Mouse (Mus musculus) liver, embryonic 11.5 days (tissue): ENCODE data around the gene Ces1c. TPM values are rescaled to one million over a fixed set of nuclear protein-coding genes. Genes with fewer than 3 reads are reported as not detected.

Experiments
- ATAC-seq: fragments of 200-750 bp; cut with Nextera tagmentation; replicated peaks from 2 replicates; pipeline ENCODE4 v1.8.0; 2017; ENCODE audit warnings: moderate number of reproducible peaks, mild to moderate bottlenecking, moderate TSS enrichment, moderate library complexity; ENCODE audit not compliant: low FRiP score
- DNase-seq: peaks from one replicate; pipeline ENCODE4 v3.0.0-alpha.2; 2017; ENCODE audit warnings: low spot score
- H3K27ac ChIP-seq: fragments of 300-500 bp; sonication (generic); 2 replicates; pipeline ENCODE4 v1.5.1; 2014; ENCODE audit warnings: mild to moderate bottlenecking, low read depth, low read length, control low read depth
- H3K27me3 ChIP-seq: fragments of 300-500 bp; sonication (generic); replicated peaks from 2 replicates; pipeline ENCODE4 v1.6.1; 2014; ENCODE audit warnings: low read length, mixed read lengths; ENCODE audit not compliant: control insufficient read depth, insufficient read depth
- H3K36me3 ChIP-seq: fragments of 300-500 bp; sonication (generic); 2 replicates; pipeline ENCODE4 v1.6.1; 2014; ENCODE audit warnings: mild to moderate bottlenecking, low read length, moderate library complexity, mixed read lengths; ENCODE audit not compliant: control insufficient read depth, insufficient read depth
- H3K4me1 ChIP-seq: fragments of 300-500 bp; sonication (generic); replicated peaks from 2 replicates; pipeline ENCODE4 v1.6.1; 2014; ENCODE audit warnings: low read length, mixed read lengths; ENCODE audit not compliant: control insufficient read depth, insufficient read depth
- H3K4me2 ChIP-seq: fragments of 300-500 bp; sonication (generic); 2 replicates; pipeline ENCODE4 v1.6.1; 2014; ENCODE audit warnings: mild to moderate bottlenecking, control low read depth, moderate library complexity
- H3K4me3 ChIP-seq: fragments of 300-500 bp; sonication (generic); 2 replicates; pipeline ENCODE4 v1.5.1; 2014; ENCODE audit warnings: low read depth, low read length, control low read depth
- H3K9ac ChIP-seq: fragments of 300-500 bp; sonication (generic); 2 replicates; pipeline ENCODE4 v1.6.1; 2014; ENCODE audit warnings: low read depth, low read length, control low read depth
- H3K9me3 ChIP-seq: fragments of 300-500 bp; sonication (generic); 2 replicates; pipeline ENCODE4 v1.6.1; 2016; ENCODE audit warnings: low read length, inconsistent platforms, mixed read lengths; ENCODE audit not compliant: control insufficient read depth
- WGBS: fragments of 180-500 bp; shearing (Covaris S2); extraction: QIAGEN DNeasy Blood & Tissue Kit; methylation state at CpG from one replicate; pipeline ENCODE4 v1.1.7; 2014; 5-methylcytosine and 5-hydroxymethylcytosine counted together
- polyA plus RNA-seq: library from polyadenylated mRNA; unstranded; fragments of >200 nt; fragmentation: Nextera tagmentation; extraction: Ambion mirVana; gene quantifications from 2 replicates; pipeline ENCODE4 v1.2.1, GENCODE M21; 2014

Ces1c gene
- 0.22 TPM in 1 of 2 replicates, not detected in the other for polyA plus RNA-seq

GRCm38 (mm10) chr8:93131233-93131980 lies at the start of gene Ces1c:
Gene Ces1c, minus strand, starts transcription at chr8:93131283.
- H3K4me3 ChIP-seq = no peak within 1 kb of the TSS
- no peaks in the 10 kb centered on the region for H3K9me3 ChIP-seq
- no peak for ATAC-seq
- no peak within 1 kb of the TSS for H3K4me2 ChIP-seq
- 69% methylated on average over 3 of the region's 3 CpGs for WGBS
- no peak within 1 kb of the TSS for H3K9ac ChIP-seq
- H3K27ac ChIP-seq = no peak within 1 kb of the TSS
- H3K4me1 ChIP-seq = no peaks in the 10 kb centered on the region
- no peak for DNase-seq
- H3K27me3 ChIP-seq = no peaks in the 10 kb centered on the region
- no peaks in the 10 kb centered on the region for H3K36me3 ChIP-seq

GRCm38 (mm10) chr8:93180581-93181129 lies 49.6 kb upstream of the Ces1c start:
- Histone ChIP-seq H3K36me3 (no peaks in the 10 kb centered on the region), H3K4me1 (no peaks in the 10 kb centered on the region), H3K4me2 (no peak overlapping the region), H3K27ac (no peak overlapping the region), H3K27me3 (no peaks in the 10 kb centered on the region), H3K4me3 (no peak overlapping the region), H3K9ac (no peak overlapping the region), H3K9me3 (no peaks in the 10 kb centered on the region)
- no peak for DNase-seq
- ATAC-seq = no peak
- 68% methylated on average over 4 of the region's 4 CpGs for WGBS

- H3K9ac ChIP-seq = no peak overlapping the region
- H3K4me3 ChIP-seq = no peak overlapping the region
- H3K27ac ChIP-seq = no peak overlapping the region
- 62% methylated on average over 1 of the region's 1 CpGs for WGBS
- H3K27me3 ChIP-seq = no peaks in the 10 kb centered on the region
- DNase-seq = no peak
- no peak for ATAC-seq
- H3K4me1 ChIP-seq = no peaks in the 10 kb centered on the region
- H3K36me3 ChIP-seq = no peaks in the 10 kb centered on the region
- no peak overlapping the region for H3K4me2 ChIP-seq
- no peaks in the 10 kb centered on the region for H3K9me3 ChIP-seq
Measured at GRCm38 (mm10) chr8:93176593-93176992, 45.5 kb upstream of the Ces1c start.

- no peaks in the 10 kb centered on the region for H3K27me3 ChIP-seq
- DNase-seq (no peak), ATAC-seq (no peak)
- no peak overlapping the region for H3K9ac ChIP-seq
- H3K4me2 ChIP-seq = no peak overlapping the region
- H3K4me1 ChIP-seq = no peaks in the 10 kb centered on the region
- no peaks in the 10 kb centered on the region for H3K36me3 ChIP-seq
- WGBS = 81% methylated on average over 2 of the region's 2 CpGs
- no peaks in the 10 kb centered on the region for H3K9me3 ChIP-seq
- H3K27ac ChIP-seq = no peak overlapping the region
- no peak overlapping the region for H3K4me3 ChIP-seq
Measured at GRCm38 (mm10) chr8:93174554-93174953, 43.5 kb upstream of the Ces1c start.

GRCm38 (mm10) chr8:93171846-93172590 lies 40.9 kb upstream of the Ces1c start:
- no peaks in the 10 kb centered on the region for H3K27me3 ChIP-seq
- H3K9ac ChIP-seq = no peak overlapping the region
- H3K4me1 ChIP-seq = no peaks in the 10 kb centered on the region
- WGBS = 52% methylated on average over 1 of the region's 1 CpGs
- no peaks in the 10 kb centered on the region for H3K9me3 ChIP-seq
- no peak overlapping the region for H3K4me3 ChIP-seq
- no peaks in the 10 kb centered on the region for H3K36me3 ChIP-seq
- no peak for DNase-seq
- ATAC-seq = no peak
- no peak overlapping the region for H3K27ac ChIP-seq
- H3K4me2 ChIP-seq = no peak overlapping the region

- no peaks in the 10 kb centered on the region for H3K27me3 ChIP-seq
- no peak for DNase-seq
- H3K27ac ChIP-seq = no peak overlapping the region
- H3K4me1 ChIP-seq = no peaks in the 10 kb centered on the region
- WGBS = 79% methylated on average over 1 of the region's 1 CpGs
- no peaks in the 10 kb centered on the region for H3K36me3 ChIP-seq
- no peaks in the 10 kb centered on the region for H3K9me3 ChIP-seq
- H3K9ac ChIP-seq = no peak overlapping the region
- H3K4me3 ChIP-seq = no peak overlapping the region
- no peak overlapping the region for H3K4me2 ChIP-seq
- ATAC-seq = no peak
Measured at GRCm38 (mm10) chr8:93163363-93163762, 32.3 kb upstream of the Ces1c start.

GRCm38 (mm10) chr8:93151401-93151800 lies 20.3 kb upstream of the Ces1c start:
- H3K9me3 ChIP-seq = no peaks in the 10 kb centered on the region
- ATAC-seq = no peak
- H3K4me2 ChIP-seq = no peak overlapping the region
- no peak overlapping the region for H3K4me3 ChIP-seq
- DNase-seq = no peak
- H3K27ac ChIP-seq = no peak overlapping the region
- H3K27me3 ChIP-seq = no peaks in the 10 kb centered on the region
- H3K9ac ChIP-seq = no peak overlapping the region
- 92% methylated on average over 1 of the region's 1 CpGs for WGBS
- H3K4me1 ChIP-seq = no peaks in the 10 kb centered on the region
- no peaks in the 10 kb centered on the region for H3K36me3 ChIP-seq

- H3K9me3 ChIP-seq = no peaks in the 10 kb centered on the region
- no peak overlapping the region for H3K4me2 ChIP-seq
- H3K27ac ChIP-seq = no peak overlapping the region
- H3K36me3 ChIP-seq = no peaks in the 10 kb centered on the region
- no peak overlapping the region for H3K4me3 ChIP-seq
- DNase-seq (no peak), ATAC-seq (no peak)
- no peaks in the 10 kb centered on the region for H3K4me1 ChIP-seq
- H3K27me3 ChIP-seq = no peaks in the 10 kb centered on the region
- H3K9ac ChIP-seq = no peak overlapping the region
Measured at GRCm38 (mm10) chr8:93147331-93147730, 16.2 kb upstream of the Ces1c start.
